19 mouse cellular contexts compared by ENCODE assay signal in genomic region chr5:19951102-19951501, GRCm38 (mm10).
DNase-seq lines count a peak whose midpoint lies in the region; ATAC-seq lines count a peak whose summit lies in the region.
"Had no signal": no experiment of that assay in that cellular context is flagged by ENCODE, and none has a peak within 500 bp of the region (broad histone marks: within the 10 kb centered on the region; RNA-seq: fewer than 3 reads in every experiment).

No protein-coding gene starts in this region.

- ATAC-seq in cerebellum, adult (ENCODE audit: insufficient number of reproducible peaks, low FRiP score, low TSS enrichment), result peak; percentile 79
- ATAC-seq: forebrain, embryonic 15.5 days; hindbrain, embryonic 16.5 days; intestine, embryonic 15.5 days; Patski had no signal

- no peak for DNase-seq in cerebellum, postnatal 36 days
- peak; percentile 48 for DNase-seq in cerebellum, adult 9-10 months
- DNase-seq in cerebellum, postnatal 4 days (ENCODE audit: low spot score in 2 of 2), result no peak
- peak; percentile 23 for DNase-seq in retina, postnatal 1 day
- DNase-seq in retina, embryonic 14.5 days (ENCODE audit: low spot score), result no peak
- no peak for DNase-seq in embryo, embryonic 9.5 days (ENCODE audit: extremely low spot score)
- DNase-seq: adrenal gland, postnatal 10 days; adrenal gland, postnatal 36 days; gastrocnemius, adult 2 months; gastrocnemius, postnatal 14 days; heart, adult 18-20 months; heart, postnatal 10 days; heart, postnatal 36 days; kidney, adult 11 months had no signal

Comparison
In these comparisons a context has a peak if more than half of its experiments do, and no peak if none do; other contexts are left out.
1. DNase-seq: peak in cerebellum, adult 9-10 months (single experiment) and retina, postnatal 1 day (single experiment); none in cerebellum, postnatal 36 days (0 of 2), cerebellum, postnatal 4 days (0 of 2), retina, embryonic 14.5 days (single experiment) and embryo, embryonic 9.5 days (single experiment).